Mouse (Mus musculus) thymus, adult 2 months (tissue): ENCODE measurements around the gene Dpy19l1.

ENCODE experiments used
- CTCF ChIP-seq: fragments of 200-500 bp; IDR thresholded peaks from 2 replicates; pipeline ENCODE4 v1.5.1; 2012; ENCODE audit warnings: mild to moderate bottlenecking, control low read depth, low read length, moderate library complexity, borderline replicate concordance; ENCODE audit not compliant: control insufficient read depth, poor library complexity, insufficient read depth; ENCODE audit errors: extremely low read depth
- POLR2A ChIP-seq: fragments of 200-500 bp; IDR thresholded peaks from 2 replicates; pipeline ENCODE4 v1.6.1; 2012; ENCODE audit warnings: mild to moderate bottlenecking, low read length, control low read depth, moderate library complexity; ENCODE audit not compliant: control insufficient read depth, poor library complexity, insufficient read depth; ENCODE audit errors: extremely low read depth

DNA sequence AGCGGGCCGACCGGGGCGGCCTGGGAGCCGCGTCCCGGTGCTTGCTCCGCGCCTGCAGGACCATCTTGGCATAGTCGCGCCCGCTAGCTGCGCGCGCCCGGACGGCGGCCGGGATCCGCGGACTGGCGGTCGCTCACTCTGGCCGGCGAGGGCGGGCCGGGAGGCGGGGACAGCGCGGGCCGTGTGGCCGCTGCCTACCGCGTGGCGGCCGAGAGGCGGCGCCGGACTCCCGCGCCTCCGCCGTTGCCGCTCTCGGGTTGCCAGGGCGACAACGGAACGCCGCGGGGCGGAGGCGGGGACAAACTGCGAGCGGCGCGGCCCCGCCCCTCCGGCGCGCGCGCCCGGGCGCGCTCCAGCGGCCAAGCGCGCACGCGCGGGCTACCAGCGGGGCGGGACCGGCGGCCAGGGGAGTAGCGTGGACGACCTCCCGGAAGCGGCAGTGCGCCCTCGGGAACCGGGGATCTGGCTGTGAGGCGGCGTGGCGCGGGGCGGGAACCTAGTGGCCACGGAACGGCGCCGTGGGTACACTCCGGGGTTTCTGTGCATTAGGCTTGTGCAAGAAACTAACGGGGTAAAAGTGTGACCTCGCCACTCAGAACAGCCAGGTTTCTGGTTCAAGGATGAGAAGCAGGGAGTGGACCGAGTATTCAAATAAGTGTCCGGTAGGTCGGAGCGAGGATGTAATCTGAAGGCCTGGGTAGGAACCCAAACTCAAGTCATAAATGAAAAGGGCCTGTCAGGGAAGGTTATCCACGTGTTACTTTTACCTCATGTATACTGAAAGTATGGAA is at the start of gene Dpy19l1:
- TF ChIP-seq CTCF (peak; percentile 45; the same call in 1 of the 2 replicates), POLR2A (peak; percentile 93)
